Mouse (Mus musculus) megakaryocyte, embryonic 14.5 days (primary cell): ENCODE measurements around the gene Myo18b.

ENCODE experiments used
- FLI1 ChIP-seq: IDR thresholded peaks from 2 replicates; pipeline ENCODE4 v1.6.1; 2012; ENCODE audit warnings: low read length, inconsistent platforms, mixed read lengths
- GATA1 ChIP-seq: IDR thresholded peaks from 3 replicates; pipeline ENCODE4 v1.6.1; 2012; ENCODE audit warnings: mixed read lengths, low read length, inconsistent platforms, borderline replicate concordance

DNA sequence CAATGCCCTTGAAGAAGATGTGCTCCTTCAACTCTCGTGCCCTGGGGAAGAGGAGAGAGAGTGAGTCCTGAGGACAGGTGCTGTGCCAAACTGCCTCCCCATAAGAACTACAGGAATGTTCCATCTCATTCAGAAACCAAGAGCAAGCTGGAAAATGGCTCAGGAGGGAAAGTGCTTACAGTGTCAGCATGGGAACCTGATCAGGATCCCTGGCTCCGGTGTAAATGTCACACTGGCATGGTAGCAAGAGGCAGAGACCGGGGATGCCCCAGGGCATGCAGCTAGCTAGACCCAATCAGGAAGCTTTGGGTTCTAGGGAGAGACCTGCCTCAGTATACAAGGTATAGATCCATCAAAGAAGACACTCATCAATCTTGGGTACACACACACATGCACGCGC lies 29.3 kb upstream of the Myo18b start:
- TF ChIP-seq GATA1 (no peak), FLI1 (no peak)
